In genomic region chr12:38780006-38780954, GRCm38 (mm10) we compare ENCODE assay signal across 8 mouse cellular contexts. TPM values are rescaled to one million over a fixed set of nuclear protein-coding genes. Genes with fewer than 3 reads are reported as not detected.
DNase-seq lines count a peak whose midpoint lies in the region; ATAC-seq and TF ChIP-seq lines count a peak whose summit lies in the region.

No protein-coding gene starts in this region.

- no peaks in the 10 kb centered on the region for H3K27me3 ChIP-seq in intestine, embryonic 16.5 days (replicated peaks; ENCODE audit: control insufficient read depth, insufficient read depth, low read length)
- no peaks in the 10 kb centered on the region for H3K27me3 ChIP-seq in limb, embryonic 11.5 days (ENCODE audit: control insufficient read depth, insufficient read depth, low read length)
- no peaks in the 10 kb centered on the region for H3K27me3 ChIP-seq in midbrain, embryonic 11.5 days (ENCODE audit: control insufficient read depth, insufficient read depth, low read length)
- no peaks in the 10 kb centered on the region for H3K27me3 ChIP-seq in small intestine, adult 2 months (ENCODE audit: control insufficient read depth, insufficient read depth, low read length)

- H3K9me3 ChIP-seq in intestine, embryonic 16.5 days (ENCODE audit: control insufficient read depth, low read length), result no peaks in the 10 kb centered on the region
- no peaks in the 10 kb centered on the region for H3K9me3 ChIP-seq in limb, embryonic 11.5 days (ENCODE audit: control insufficient read depth, low read length)
- no peaks in the 10 kb centered on the region for H3K9me3 ChIP-seq in midbrain, embryonic 11.5 days (ENCODE audit: control insufficient read depth, low read length)

- 0% methylated on average over 33 of the region's 33 CpGs for WGBS in intestine, embryonic 16.5 days
- WGBS in limb, embryonic 11.5 days, result under 1% methylated on average over 33 of the region's 33 CpGs
- WGBS in midbrain, embryonic 11.5 days, result under 1% methylated on average over 33 of the region's 33 CpGs
- 1% methylated on average over 33 of the region's 33 CpGs for WGBS in small intestine, adult 2 months

- H3K4me3 ChIP-seq in intestine, embryonic 16.5 days (ENCODE audit: low read length), result peak overlapping the region; percentile 59
- H3K4me3 ChIP-seq in limb, embryonic 11.5 days (ENCODE audit: low read depth, low read length), result peak overlapping the region; percentile 49
- H3K4me3 ChIP-seq in midbrain, embryonic 11.5 days (ENCODE audit: low read depth, low read length), result peak overlapping the region; percentile 51
- H3K4me3 ChIP-seq in small intestine, adult 2 months (ENCODE audit: low read depth, low read length), result peak overlapping the region; percentile 89

- DNase-seq in spleen, adult 18-20 months, result peak; percentile 8 to 17
- DNase-seq in spleen, adult 12 weeks (ENCODE audit: low spot score), result no peak
- DNase-seq in embryo, embryonic 11.5 days (ENCODE audit: low read depth, low spot score), result peak; percentile 54
- peak; percentile 77 for DNase-seq in limb, embryonic 11.5 days (ENCODE audit: low spot score)
- peak; percentile 96 for DNase-seq in midbrain, embryonic 11.5 days (ENCODE audit: low spot score, missing footprints)

- ATAC-seq in granulocyte monocyte progenitor cell, adult 5-6 weeks (replicated peaks; ENCODE audit: poor library complexity, severe bottlenecking), result peak; percentile 52
- ATAC-seq in intestine, embryonic 16.5 days, result peak; percentile 19; the same call in 1 of the 2 replicates
- peak; percentile 49 for ATAC-seq in limb, embryonic 11.5 days (ENCODE audit: insufficient number of reproducible peaks, low FRiP score, low TSS enrichment, low read depth)
- peak; percentile 71 for ATAC-seq in midbrain, embryonic 11.5 days (ENCODE audit: low FRiP score)

- no peaks in the 10 kb centered on the region for H3K4me1 ChIP-seq in intestine, embryonic 16.5 days (ENCODE audit: control insufficient read depth, insufficient read depth, low read length)
- no peaks in the 10 kb centered on the region for H3K4me1 ChIP-seq in limb, embryonic 11.5 days (ENCODE audit: control insufficient read depth, insufficient read depth, low read length)
- peaks cover 2% of the 10 kb centered on the region; the same call in 1 of the 2 replicates for H3K4me1 ChIP-seq in midbrain, embryonic 11.5 days (ENCODE audit: control insufficient read depth, insufficient read depth, low read length)
- peaks cover 3% of the 10 kb centered on the region; the same call in 1 of the 2 replicates for H3K4me1 ChIP-seq in small intestine, adult 2 months (ENCODE audit: control insufficient read depth, insufficient read depth, insufficient read length, low read length)

- peak overlapping the region; percentile 93 for H3K27ac ChIP-seq in intestine, embryonic 16.5 days (ENCODE audit: low read length)
- H3K27ac ChIP-seq in limb, embryonic 11.5 days (replicated peaks; ENCODE audit: low read depth, low read length), result 0 out of 2 replicates have a peak overlapping the region, but pooled peaks have one; percentile 39
- peak overlapping the region; percentile 7; the same call in 1 of the 2 replicates for H3K27ac ChIP-seq in midbrain, embryonic 11.5 days (ENCODE audit: low read depth, low read length)
- peak overlapping the region; percentile 30 for H3K27ac ChIP-seq in small intestine, adult 2 months (ENCODE audit: insufficient read depth, low read depth, low read length)

- TF ChIP-seq CTCF in small intestine, adult 2 months (IDR thresholded peaks at IDR 0.05; ENCODE audit: extremely low read depth, insufficient read length, insufficient replicate concordance, low read depth, low read length), result no peak

- peak overlapping the region; percentile 97 for H3K4me2 ChIP-seq in intestine, embryonic 16.5 days (ENCODE audit: low read depth, low read length)
- H3K4me2 ChIP-seq in limb, embryonic 11.5 days (ENCODE audit: low read depth, severe bottlenecking), result peak overlapping the region; percentile 96
- H3K4me2 ChIP-seq in midbrain, embryonic 11.5 days, result peak overlapping the region; percentile 89

- no peak for TF ChIP-seq POLR2A in small intestine, adult 2 months (IDR thresholded peaks at IDR 0.05; ENCODE audit: low read depth, low read length)

- peak overlapping the region; percentile 65 for H3K9ac ChIP-seq in intestine, embryonic 16.5 days (ENCODE audit: low read depth, low read length)
- peak overlapping the region; percentile 71 for H3K9ac ChIP-seq in limb, embryonic 11.5 days (ENCODE audit: low read length)
- H3K9ac ChIP-seq in midbrain, embryonic 11.5 days (ENCODE audit: low read length), result peak overlapping the region; percentile 70

- H3K36me3 ChIP-seq in intestine, embryonic 16.5 days (ENCODE audit: control insufficient read depth, insufficient read depth, low read length), result no peaks in the 10 kb centered on the region
- no peaks in the 10 kb centered on the region for H3K36me3 ChIP-seq in limb, embryonic 11.5 days (ENCODE audit: control insufficient read depth, insufficient read depth, low read length)
- no peaks in the 10 kb centered on the region for H3K36me3 ChIP-seq in midbrain, embryonic 11.5 days (ENCODE audit: control insufficient read depth, insufficient read depth, low read length)
- no peaks in the 10 kb centered on the region for H3K36me3 ChIP-seq in small intestine, adult 2 months (ENCODE audit: control insufficient read depth, insufficient read depth, low read length)

RNA-seq across cellular contexts. Expression of gene Etv1, which starts 1.1 kb away (rescaled TPM):
- not detected in 2 replicates for total RNA-seq in granulocyte monocyte progenitor cell, adult 5-6 weeks (2014; fragmentation: Nextera tagmentation)
- total RNA-seq in granulocyte monocyte progenitor cell, adult 5-6 weeks (2017), result 0.30 TPM in 1 of 2 replicates, not detected in the other
- polyA plus RNA-seq in intestine, embryonic 16.5 days (2015; fragmentation: Nextera tagmentation; extraction: Ambion mirVana), result 29.0 and 31.6 TPM in 2 replicates
- 13.3 and 15.6 TPM in 2 replicates for polyA plus RNA-seq in limb, embryonic 11.5 days (2014; fragmentation: Nextera tagmentation; extraction: Ambion mirVana)
- 12.7 and 15.1 TPM in 2 replicates for polyA plus RNA-seq in midbrain, embryonic 11.5 days (2014; fragmentation: Nextera tagmentation; extraction: Ambion mirVana)
- polyA plus RNA-seq in small intestine, adult 2 months (2012; rRNA removed), result 1.2 and 2.2 TPM in 2 replicates

Comparison
In these comparisons a context has a peak if more than half of its experiments do, and no peak if none do; other contexts are left out.
1. ATAC-seq: peak in every context shown above with its lines; median percentile 71 in midbrain, embryonic 11.5 days; 52 in granulocyte monocyte progenitor cell, adult 5-6 weeks; 49 in limb, embryonic 11.5 days; 19 in intestine, embryonic 16.5 days.
2. H3K27ac ChIP-seq: peak in every context shown above with its lines; median percentile 93 in intestine, embryonic 16.5 days; 39 in limb, embryonic 11.5 days; 30 in small intestine, adult 2 months; 7 in midbrain, embryonic 11.5 days.